Mouse (Mus musculus) common myeloid progenitor, adult 5-6 weeks (primary cell): ENCODE results near the gene 2310046K23Rik. TPM values are rescaled to one million over a fixed set of nuclear protein-coding genes. Genes with fewer than 3 reads are reported as not detected.

Experiments
- total RNA-seq: library from RNA; stranded (forward); fragments of 200-1000, 187-1606 nt; gene quantifications from 2 replicates; pipeline ENCODE4 v1.2.3, GENCODE M21; 2017

2310046K23Rik gene
- total RNA-seq, 1 experiment from 2014 or later, result not detected

Other genes with a start within 250 kb of the 2310046K23Rik start
- gene Sprr2a3, start 249.1 kb downstream of the 2310046K23Rik start, total RNA-seq, result not detected in 2 replicates
- not detected in 2 replicates for gene Sprr2b, start 217.9 kb downstream of the 2310046K23Rik start, total RNA-seq
- not detected in 2 replicates for gene Sprr2d, start 195.4 kb downstream of the 2310046K23Rik start, total RNA-seq
- gene Sprr2e, start 182.4 kb downstream of the 2310046K23Rik start, total RNA-seq, result not detected in 2 replicates
- not detected in 2 replicates for gene Sprr2f, start 169.3 kb downstream of the 2310046K23Rik start, total RNA-seq
- not detected in 2 replicates for gene Sprr2h, start 148.8 kb downstream of the 2310046K23Rik start, total RNA-seq
- gene Sprr2i, start 126.5 kb downstream of the 2310046K23Rik start, total RNA-seq, result not detected in 2 replicates
- not detected in 2 replicates for gene Sprr2j-ps, start 116.4 kb downstream of the 2310046K23Rik start, total RNA-seq
- gene Gm9774, start 105.1 kb downstream of the 2310046K23Rik start, total RNA-seq, result 3.0 and 5.6 TPM in 2 replicates
- not detected in 2 replicates for gene Sprr2k, start 101.9 kb downstream of the 2310046K23Rik start, total RNA-seq
- not detected in 2 replicates for gene Sprr1b, start 95.7 kb downstream of the 2310046K23Rik start, total RNA-seq
- gene Sprr3, start 75.8 kb downstream of the 2310046K23Rik start, total RNA-seq, result not detected in 2 replicates
- not detected in 2 replicates for gene Sprr1a, start 48.6 kb downstream of the 2310046K23Rik start, total RNA-seq
- not detected in 2 replicates for gene Sprr4, start 34.0 kb downstream of the 2310046K23Rik start, total RNA-seq
- gene Ivl, start 39.2 kb upstream of the 2310046K23Rik start, total RNA-seq, result not detected in 2 replicates
- gene Smcp, start 54.5 kb upstream of the 2310046K23Rik start, total RNA-seq, result not detected in 2 replicates
- not detected in 2 replicates for gene 2210017I01Rik, start 73.0 kb upstream of the 2310046K23Rik start, total RNA-seq
- not detected in 2 replicates for gene Lce6a, start 87.1 kb upstream of the 2310046K23Rik start, total RNA-seq
- gene Lce1a1, start 113.8 kb upstream of the 2310046K23Rik start, total RNA-seq, result not detected in 2 replicates
- gene Lce1b, start 122.4 kb upstream of the 2310046K23Rik start, total RNA-seq, result not detected in 2 replicates
- gene Lce1a2, start 135.8 kb upstream of the 2310046K23Rik start, total RNA-seq, result not detected in 2 replicates
- gene Lce1c, start 144.7 kb upstream of the 2310046K23Rik start, total RNA-seq, result not detected in 2 replicates
- gene Lce1d, start 152.7 kb upstream of the 2310046K23Rik start, total RNA-seq, result not detected in 2 replicates
- not detected in 2 replicates for gene Lce1e, start 174.6 kb upstream of the 2310046K23Rik start, total RNA-seq
- gene Lce1f, start 185.8 kb upstream of the 2310046K23Rik start, total RNA-seq, result not detected in 2 replicates
- gene Gm38119, start 204.6 kb upstream of the 2310046K23Rik start, total RNA-seq, result not detected in 2 replicates
- gene Lce1g, start 217.8 kb upstream of the 2310046K23Rik start, total RNA-seq, result not detected in 2 replicates
- not detected in 2 replicates for gene Lce1h, start 230.6 kb upstream of the 2310046K23Rik start, total RNA-seq
- gene Lce1i, start 244.4 kb upstream of the 2310046K23Rik start, total RNA-seq, result not detected in 2 replicates